Mouse (Mus musculus): ENCODE measurements around the gene Id4. TPM values are rescaled to one million over a fixed set of nuclear protein-coding genes. Genes with fewer than 3 reads are reported as not detected.

Id4 gene
- 3.2 and 4.9 TPM in 2 replicates for polyA plus RNA-seq (2014; fragmentation: Nextera tagmentation; extraction: Ambion mirVana)

GRCm38 (mm10) chr13:48260690-48261278, at the start of gene Id4:
Gene Id4 (plus strand): TSS chr13:48261228.
- Histone ChIP-seq H3K9me3 (replicated peaks; ENCODE audit: control insufficient read depth, low read length) (no peaks in the 10 kb centered on the region), H3K27ac (ENCODE audit: low read depth, low read length) (peak within 1 kb of the TSS; percentile 76), H3K4me2 (peak within 1 kb of the TSS; percentile 83), H3K4me3 (ENCODE audit: low read depth, low read length) (peak within 1 kb of the TSS; percentile 69), H3K27me3 (ENCODE audit: control insufficient read depth, insufficient read depth, low read length) (peaks cover 3% of the 10 kb centered on the region; the same call in 1 of the 2 replicates), H3K9ac (ENCODE audit: low read depth, low read length) (peak within 1 kb of the TSS; percentile 80), H3K4me1 (ENCODE audit: control insufficient read depth, insufficient read depth, low read length) (no peaks in the 10 kb centered on the region), H3K36me3 (ENCODE audit: control insufficient read depth, insufficient read depth, low read length) (no peaks in the 10 kb centered on the region)
- ATAC-seq (replicated peaks; ENCODE audit: insufficient number of reproducible peaks, low FRiP score, low TSS enrichment), result peak; percentile 95
- under 1% methylated on average over 51 of the region's 52 CpGs for WGBS (ENCODE audit: insufficient replicate concordance)

- no peaks in the 10 kb centered on the region for H3K9me3 ChIP-seq (replicated peaks; ENCODE audit: control insufficient read depth, low read length)
- 22% methylated on average over 8 of the region's 8 CpGs for WGBS (ENCODE audit: insufficient replicate concordance)
- H3K4me1 ChIP-seq (ENCODE audit: control insufficient read depth, insufficient read depth, low read length), result no peaks in the 10 kb centered on the region
- no peaks in the 10 kb centered on the region for H3K36me3 ChIP-seq (ENCODE audit: control insufficient read depth, insufficient read depth, low read length)
- H3K4me2 ChIP-seq, result peak overlapping the region; percentile 54
- no peaks in the 10 kb centered on the region for H3K27me3 ChIP-seq (ENCODE audit: control insufficient read depth, insufficient read depth, low read length)
- H3K9ac ChIP-seq (ENCODE audit: low read depth, low read length), result 0 out of 2 replicates have a peak overlapping the region, but pooled peaks have one; percentile 43
- H3K4me3 ChIP-seq (ENCODE audit: low read depth, low read length), result peak overlapping the region; percentile 19
- ATAC-seq (replicated peaks; ENCODE audit: insufficient number of reproducible peaks, low FRiP score, low TSS enrichment), result no peak
- H3K27ac ChIP-seq (ENCODE audit: low read depth, low read length), result peak overlapping the region; percentile 50; the same call in 1 of the 2 replicates
Measured at GRCm38 (mm10) chr13:48227136-48227535, 33.9 kb upstream of the Id4 start.

GRCm38 (mm10) chr13:48227712-48228111, 33.3 kb upstream of the Id4 start:
- WGBS (ENCODE audit: insufficient replicate concordance), result under 1% methylated on average over 36 of the region's 38 CpGs

DNA sequence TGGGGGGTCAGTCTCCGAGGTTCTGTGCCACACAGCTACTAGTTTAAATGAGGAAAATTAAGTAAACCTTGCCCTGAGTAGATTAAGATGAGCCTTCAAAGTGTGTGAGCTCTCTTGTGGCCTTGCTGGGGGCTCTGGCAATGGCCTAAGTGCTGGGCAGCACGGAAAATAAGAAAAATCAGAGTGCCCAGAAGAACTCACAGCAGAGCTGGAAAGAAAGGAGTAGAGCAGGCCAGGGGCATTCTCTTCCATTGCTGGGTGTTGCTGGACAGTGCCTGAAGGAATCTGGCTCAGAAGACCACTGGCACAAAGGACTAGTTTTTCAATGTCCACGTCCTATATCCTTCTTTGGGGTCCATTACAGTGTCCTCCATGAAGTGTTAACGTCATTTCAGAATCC, 32.9 kb upstream of the Id4 start:
- Histone ChIP-seq H3K4me3 (ENCODE audit: low read depth, low read length) (peak overlapping the region; percentile 34), H3K36me3 (ENCODE audit: control insufficient read depth, insufficient read depth, low read length) (no peaks in the 10 kb centered on the region), H3K27ac (ENCODE audit: low read depth, low read length) (peak overlapping the region; percentile 96), H3K4me1 (ENCODE audit: control insufficient read depth, insufficient read depth, low read length) (no peaks in the 10 kb centered on the region), H3K4me2 (peak overlapping the region; percentile 73), H3K9ac (ENCODE audit: low read depth, low read length) (peak overlapping the region; percentile 70), H3K27me3 (ENCODE audit: control insufficient read depth, insufficient read depth, low read length) (no peaks in the 10 kb centered on the region), H3K9me3 (replicated peaks; ENCODE audit: control insufficient read depth, low read length) (no peaks in the 10 kb centered on the region)
- peak; percentile 49; the same call in 1 of the 2 replicates for ATAC-seq (replicated peaks; ENCODE audit: insufficient number of reproducible peaks, low FRiP score, low TSS enrichment)
- 21% methylated on average over 4 of the region's 4 CpGs for WGBS (ENCODE audit: insufficient replicate concordance)

More at GRCm38 (mm10) chr13:48227712-48228111, 33.3 kb upstream of the Id4 start:
- Histone ChIP-seq H3K9ac (ENCODE audit: low read depth, low read length) (peak overlapping the region; percentile 70), H3K4me1 (ENCODE audit: control insufficient read depth, insufficient read depth, low read length) (no peaks in the 10 kb centered on the region), H3K27ac (ENCODE audit: low read depth, low read length) (peak overlapping the region; percentile 96), H3K9me3 (replicated peaks; ENCODE audit: control insufficient read depth, low read length) (no peaks in the 10 kb centered on the region), H3K27me3 (ENCODE audit: control insufficient read depth, insufficient read depth, low read length) (no peaks in the 10 kb centered on the region), H3K4me3 (ENCODE audit: low read depth, low read length) (peak overlapping the region; percentile 34), H3K36me3 (ENCODE audit: control insufficient read depth, insufficient read depth, low read length) (no peaks in the 10 kb centered on the region), H3K4me2 (peak overlapping the region; percentile 73)
- ATAC-seq (replicated peaks; ENCODE audit: insufficient number of reproducible peaks, low FRiP score, low TSS enrichment), result peak; percentile 95

DNA sequence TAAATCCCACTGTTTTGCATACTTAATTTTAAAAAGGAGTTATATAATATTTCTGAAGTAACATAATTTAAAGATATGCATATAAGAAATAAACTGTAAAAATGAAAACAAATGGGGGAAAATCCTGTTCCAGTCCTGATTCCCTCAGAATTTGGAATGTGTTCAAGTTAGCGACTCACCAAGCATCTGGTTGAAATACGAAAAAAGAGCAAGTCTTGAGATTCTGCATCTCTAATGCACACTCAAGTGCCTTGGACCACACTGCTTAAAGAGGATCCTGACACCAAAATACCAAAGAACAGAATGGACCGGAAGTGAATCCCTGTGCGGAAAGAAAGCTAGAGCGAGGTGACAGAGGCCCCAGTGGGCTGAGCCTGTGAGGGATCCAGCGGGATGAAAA, 30.0 kb upstream of the Id4 start:
- Histone ChIP-seq H3K4me3 (ENCODE audit: low read depth, low read length) (no peak overlapping the region), H3K9ac (ENCODE audit: low read depth, low read length) (no peak overlapping the region), H3K36me3 (ENCODE audit: control insufficient read depth, insufficient read depth, low read length) (no peaks in the 10 kb centered on the region), H3K4me1 (ENCODE audit: control insufficient read depth, insufficient read depth, low read length) (no peaks in the 10 kb centered on the region), H3K27me3 (ENCODE audit: control insufficient read depth, insufficient read depth, low read length) (no peaks in the 10 kb centered on the region), H3K9me3 (replicated peaks; ENCODE audit: control insufficient read depth, low read length) (no peaks in the 10 kb centered on the region), H3K4me2 (no peak overlapping the region), H3K27ac (ENCODE audit: low read depth, low read length) (peak overlapping the region; percentile 16; the same call in 1 of the 2 replicates)
- 49% methylated on average over 6 of the region's 6 CpGs for WGBS (ENCODE audit: insufficient replicate concordance)
- ATAC-seq (replicated peaks; ENCODE audit: insufficient number of reproducible peaks, low FRiP score, low TSS enrichment), result no peak

DNA sequence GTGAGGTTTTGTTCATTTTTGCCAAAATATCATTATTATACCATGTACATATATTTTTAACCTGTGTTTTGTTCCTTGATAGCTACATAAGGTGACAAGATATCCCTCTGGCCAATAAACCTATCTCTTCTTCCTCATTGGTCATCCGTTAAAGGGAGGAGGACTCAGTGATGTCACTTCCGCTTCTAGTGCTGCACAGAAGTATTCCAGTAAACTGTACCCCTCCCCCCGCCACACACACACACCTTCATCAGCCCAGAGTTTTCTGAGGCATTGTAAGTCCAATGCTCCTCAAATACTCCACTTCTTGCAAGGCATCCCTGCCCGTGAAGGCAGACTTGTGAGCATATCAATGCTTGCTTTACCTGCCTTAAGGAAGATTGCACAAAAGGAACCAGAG, 24.6 kb upstream of the Id4 start:
- Histone ChIP-seq H3K9me3 (replicated peaks; ENCODE audit: control insufficient read depth, low read length) (no peaks in the 10 kb centered on the region), H3K9ac (ENCODE audit: low read depth, low read length) (no peak overlapping the region)
- 81% methylated on average over 4 of the region's 4 CpGs for WGBS (ENCODE audit: insufficient replicate concordance)

GRCm38 (mm10) chr13:48236865-48237264, 24.2 kb upstream of the Id4 start:
- Histone ChIP-seq H3K36me3 (ENCODE audit: control insufficient read depth, insufficient read depth, low read length) (no peaks in the 10 kb centered on the region), H3K9ac (ENCODE audit: low read depth, low read length) (no peak overlapping the region), H3K4me1 (ENCODE audit: control insufficient read depth, insufficient read depth, low read length) (no peaks in the 10 kb centered on the region), H3K27ac (ENCODE audit: low read depth, low read length) (no peak overlapping the region), H3K4me2 (no peak overlapping the region), H3K27me3 (ENCODE audit: control insufficient read depth, insufficient read depth, low read length) (no peaks in the 10 kb centered on the region), H3K4me3 (ENCODE audit: low read depth, low read length) (no peak overlapping the region), H3K9me3 (replicated peaks; ENCODE audit: control insufficient read depth, low read length) (no peaks in the 10 kb centered on the region)
- no peak for ATAC-seq (replicated peaks; ENCODE audit: insufficient number of reproducible peaks, low FRiP score, low TSS enrichment)
- whole genome bisulfite sequencing (ENCODE audit: insufficient replicate concordance), result 77% methylated on average over 7 of the region's 7 CpGs

More for the DNA sequence above, 24.6 kb upstream of the Id4 start:
- Histone ChIP-seq H3K4me3 (ENCODE audit: low read depth, low read length) (no peak overlapping the region), H3K4me1 (ENCODE audit: control insufficient read depth, insufficient read depth, low read length) (no peaks in the 10 kb centered on the region), H3K27me3 (ENCODE audit: control insufficient read depth, insufficient read depth, low read length) (no peaks in the 10 kb centered on the region), H3K27ac (ENCODE audit: low read depth, low read length) (no peak overlapping the region), H3K36me3 (ENCODE audit: control insufficient read depth, insufficient read depth, low read length) (no peaks in the 10 kb centered on the region), H3K4me2 (no peak overlapping the region)
- no peak for ATAC-seq (replicated peaks; ENCODE audit: insufficient number of reproducible peaks, low FRiP score, low TSS enrichment)

DNA sequence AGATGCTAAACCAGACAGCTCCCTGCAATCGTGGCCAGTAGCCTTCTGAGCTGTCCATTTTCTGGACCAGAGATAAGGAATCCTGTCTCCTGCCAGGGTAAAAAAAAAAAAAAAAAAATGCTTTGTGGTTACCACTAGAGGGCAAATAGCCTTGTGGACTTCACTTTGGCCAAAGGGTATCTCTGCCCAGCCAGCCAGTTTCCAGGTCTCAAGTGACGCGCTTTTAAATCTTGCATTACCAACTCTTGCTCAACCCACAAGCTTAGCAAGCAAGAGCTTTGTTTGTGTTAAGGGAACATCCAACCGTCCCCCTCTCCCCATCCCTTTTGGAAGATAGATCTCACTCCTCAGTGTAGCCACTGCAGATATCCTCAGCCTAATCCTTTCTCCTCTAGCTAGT, 23.5 kb upstream of the Id4 start:
- Histone ChIP-seq H3K27ac (ENCODE audit: low read depth, low read length) (no peak overlapping the region), H3K4me3 (ENCODE audit: low read depth, low read length) (no peak overlapping the region), H3K27me3 (ENCODE audit: control insufficient read depth, insufficient read depth, low read length) (no peaks in the 10 kb centered on the region), H3K36me3 (ENCODE audit: control insufficient read depth, insufficient read depth, low read length) (no peaks in the 10 kb centered on the region), H3K4me2 (peak overlapping the region; percentile 3; the same call in 1 of the 2 replicates), H3K9ac (ENCODE audit: low read depth, low read length) (no peak overlapping the region), H3K9me3 (replicated peaks; ENCODE audit: control insufficient read depth, low read length) (no peaks in the 10 kb centered on the region), H3K4me1 (ENCODE audit: control insufficient read depth, insufficient read depth, low read length) (no peaks in the 10 kb centered on the region)
- no peak for ATAC-seq (replicated peaks; ENCODE audit: insufficient number of reproducible peaks, low FRiP score, low TSS enrichment)
- WGBS (ENCODE audit: insufficient replicate concordance), result 11% methylated on average over 4 of the region's 4 CpGs

Measured in heart, embryonic 11.5 days (tissue).